Mouse (Mus musculus) lung, postnatal 36 days (tissue): ENCODE measurements at regions not wholly inside any gene's neighbourhood (a gene's known extent, or its start where the extent isn't known, plus 50 kb on each side); places are given as distances from the start of the nearest gene placed in this dataset.

ENCODE experiments used
- DNase-seq: peaks from one replicate; pipeline ENCODE4 v3.0.0; 2022; ENCODE audit warnings: mixed read lengths

- peak; percentile 69 for DNase-seq
Observed at GRCm38 (mm10) chr7:68945886-68946863, 197.1 kb upstream of the Arrdc4 start.

- DNase-seq = no peak
Observed at GRCm38 (mm10) chr7:68930627-68931334, 181.7 kb upstream of the Arrdc4 start.

GRCm38 (mm10) chr7:68929669-68930068 is 180.6 kb upstream of the Arrdc4 start:
- DNase-seq = no peak

GRCm38 (mm10) chr7:68925640-68926039 is 176.6 kb upstream of the Arrdc4 start:
- DNase-seq = no peak

GRCm38 (mm10) chr7:68918632-68919435 is 169.8 kb upstream of the Arrdc4 start:
- DNase-seq = no peak

DNA sequence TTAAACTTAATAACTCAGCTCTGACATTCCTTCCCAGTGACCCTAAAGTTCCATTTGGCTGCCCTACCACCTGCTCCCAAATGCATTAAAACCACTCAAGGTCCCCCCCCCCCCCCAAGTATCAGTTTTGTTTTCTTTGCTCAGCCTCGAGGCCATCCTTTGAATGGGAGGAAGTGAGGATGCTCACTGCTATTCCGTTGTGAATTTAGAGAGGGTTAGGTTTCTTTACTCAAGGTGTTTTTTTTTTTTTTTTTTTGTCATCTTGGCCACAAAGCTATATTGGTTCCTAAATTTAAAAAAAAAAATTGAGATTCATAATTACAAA is 168.8 kb upstream of the Arrdc4 start:
- DNase-seq = no peak

- peak; percentile 58 for DNase-seq
Observed at GRCm38 (mm10) chr7:68917137-68917875, 168.3 kb upstream of the Arrdc4 start.

GRCm38 (mm10) chr7:68915976-68916375 is 166.9 kb upstream of the Arrdc4 start:
- no peak for DNase-seq

DNA sequence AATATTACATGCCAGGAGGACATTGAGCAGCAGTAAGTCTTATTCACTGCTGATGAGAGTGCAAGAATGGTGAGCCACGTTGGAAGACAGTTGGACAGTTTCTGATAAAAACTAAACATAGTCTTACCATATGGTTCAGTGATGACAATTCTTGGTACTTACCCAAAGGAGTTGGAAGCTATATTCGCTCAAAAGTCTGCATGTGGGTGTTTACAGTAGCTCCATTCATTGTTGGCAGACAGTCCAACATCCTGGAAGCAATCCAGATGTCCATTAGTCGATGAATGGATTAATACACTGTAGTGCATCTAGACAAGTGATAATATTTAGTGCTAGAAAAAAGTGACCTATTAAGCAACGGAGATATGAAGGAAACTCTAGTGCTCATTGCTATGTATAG is 165.3 kb upstream of the Arrdc4 start:
- no peak for DNase-seq

- no peak for DNase-seq
Observed at GRCm38 (mm10) chr7:68911989-68912655, 163.1 kb upstream of the Arrdc4 start.

- DNase-seq = no peak
Observed at GRCm38 (mm10) chr7:68911562-68911961, 162.5 kb upstream of the Arrdc4 start.

GRCm38 (mm10) chr7:68909694-68910093 is 160.7 kb upstream of the Arrdc4 start:
- no peak for DNase-seq

- no peak for DNase-seq
Observed at GRCm38 (mm10) chr7:68908401-68908834, 159.4 kb upstream of the Arrdc4 start.

GRCm38 (mm10) chr7:68907867-68908266 is 158.8 kb upstream of the Arrdc4 start:
- no peak for DNase-seq

- DNase-seq = no peak
Observed at GRCm38 (mm10) chr7:68906771-68907395, 157.8 kb upstream of the Arrdc4 start.

DNA sequence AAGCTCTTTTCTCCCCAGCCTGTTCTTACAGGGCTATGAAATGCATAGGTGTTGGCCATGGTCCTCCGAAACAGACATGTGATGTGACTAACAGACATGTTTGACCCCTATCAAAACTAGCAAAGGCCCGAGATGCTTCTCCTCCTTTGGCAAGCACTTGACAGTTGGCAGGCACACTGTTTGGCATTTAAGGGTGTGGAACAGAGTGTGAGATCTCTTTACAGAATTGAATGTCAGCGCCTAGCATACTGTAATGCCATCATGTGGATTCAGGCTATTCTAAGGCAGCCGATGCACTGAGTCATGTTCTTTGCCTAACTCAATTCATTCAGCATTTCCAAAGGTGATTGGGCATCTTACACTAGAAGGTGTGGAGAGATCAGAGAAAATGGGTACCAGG is 156.8 kb upstream of the Arrdc4 start:
- no peak for DNase-seq

GRCm38 (mm10) chr7:68886173-68886572 is 137.1 kb upstream of the Arrdc4 start:
- no peak for DNase-seq

DNA sequence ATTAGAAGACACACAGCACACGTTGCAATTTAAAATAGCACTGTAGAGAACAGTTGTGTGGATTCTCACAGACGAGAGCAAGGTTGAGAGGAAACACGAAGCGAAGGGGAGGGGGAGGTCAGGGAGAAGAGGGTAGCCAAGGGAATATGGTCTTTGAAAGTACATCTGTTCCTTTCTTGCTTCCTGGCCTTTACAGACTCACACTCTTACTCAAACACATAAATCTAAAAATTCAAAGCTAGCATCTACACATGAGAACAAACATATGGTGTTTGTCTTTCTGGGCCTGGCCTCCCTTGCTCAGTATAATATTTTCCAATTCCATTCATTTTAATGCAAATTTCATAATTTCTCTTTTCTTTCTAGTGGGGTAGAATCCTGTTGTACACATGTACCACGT is 124.0 kb upstream of the Arrdc4 start:
- DNase-seq = no peak

GRCm38 (mm10) chr7:68864322-68865031 is 115.4 kb upstream of the Arrdc4 start:
- no peak for DNase-seq

DNA sequence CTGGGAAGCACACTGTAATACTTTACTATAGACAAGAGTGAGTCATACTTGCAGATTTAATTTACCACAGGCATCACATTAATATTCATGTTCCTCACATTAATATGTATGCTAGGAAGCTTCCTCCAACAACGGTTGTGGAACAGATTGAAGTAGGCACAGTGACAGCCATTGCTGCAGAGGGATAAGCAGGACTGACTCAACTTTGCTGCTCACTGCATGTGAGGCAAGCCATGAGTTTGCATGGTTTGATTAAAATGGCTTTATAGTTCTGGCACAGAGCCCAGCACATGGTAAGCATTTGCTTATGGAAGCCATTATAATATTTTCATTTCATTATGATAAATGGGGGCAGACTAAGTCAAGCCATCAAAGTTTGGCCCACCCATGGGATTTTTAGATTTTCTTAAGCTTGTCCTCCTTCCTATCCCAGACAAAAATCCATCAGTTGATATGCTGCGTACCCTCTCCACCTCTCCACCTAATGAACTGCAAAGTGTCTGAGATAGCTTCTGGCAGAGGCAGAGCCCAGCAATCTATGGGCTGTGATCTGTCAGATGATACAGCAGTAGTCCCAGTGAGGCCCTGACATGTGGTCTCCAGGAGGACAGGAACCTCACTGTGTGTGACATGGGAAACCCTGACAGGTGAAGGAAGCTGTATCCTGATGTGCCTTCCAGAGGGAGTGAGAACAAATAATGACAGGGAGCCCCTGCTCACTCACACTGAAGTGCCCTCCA is 109.6 kb upstream of the Arrdc4 start:
- no peak for DNase-seq
